Mouse (Mus musculus) kidney, adult 11 months (tissue): Measurements from ENCODE around the gene Tubd1.

Source experiments
- DNase-seq: peaks from one replicate; pipeline ENCODE4 v3.0.0; 2022

The Tubd1 gene

GRCm38 (mm10) chr11:86570261-86570746 lies 25.5 kb downstream of the Tubd1 start:
- peak; percentile 48 for DNase-seq

DNA sequence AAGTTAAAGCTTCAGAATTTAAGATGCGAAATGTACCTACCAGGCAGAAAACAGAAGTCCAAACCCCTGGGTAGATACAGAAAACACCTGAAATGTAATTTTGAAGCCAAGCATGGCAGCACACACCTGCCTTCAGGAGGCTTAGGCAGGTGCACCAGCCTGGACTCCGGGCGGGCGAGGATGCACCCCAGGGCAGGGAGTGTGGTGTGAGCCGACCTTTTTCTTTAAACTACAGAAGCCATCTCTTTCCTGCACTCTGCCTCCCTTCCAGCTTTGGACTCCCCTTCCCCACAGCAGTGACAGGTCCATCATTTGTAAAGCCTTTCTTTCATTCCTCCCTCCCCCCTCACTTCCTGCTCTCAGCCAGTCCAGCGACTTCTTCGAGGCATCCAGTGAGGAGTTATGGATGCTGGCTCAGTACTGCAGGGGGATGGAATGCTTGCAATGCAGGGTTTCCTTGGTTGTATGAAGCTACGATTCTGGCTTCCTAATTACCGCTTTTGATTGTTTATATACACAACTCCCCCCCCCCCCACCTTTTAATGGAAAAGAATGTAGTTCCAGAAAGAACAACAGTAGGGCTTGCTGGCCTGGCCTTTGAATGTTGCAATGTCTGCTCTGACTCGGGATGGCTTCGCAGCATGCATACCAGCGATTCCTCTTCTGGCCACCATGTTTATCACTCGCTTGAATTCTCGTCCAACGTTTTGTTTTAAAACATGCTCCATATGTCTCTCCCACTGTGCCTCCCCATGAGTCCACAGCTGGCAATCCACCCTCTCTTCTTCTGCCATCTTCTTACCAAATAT lies 26.5 kb downstream of the Tubd1 start:
- DNase-seq: no peak

DNA sequence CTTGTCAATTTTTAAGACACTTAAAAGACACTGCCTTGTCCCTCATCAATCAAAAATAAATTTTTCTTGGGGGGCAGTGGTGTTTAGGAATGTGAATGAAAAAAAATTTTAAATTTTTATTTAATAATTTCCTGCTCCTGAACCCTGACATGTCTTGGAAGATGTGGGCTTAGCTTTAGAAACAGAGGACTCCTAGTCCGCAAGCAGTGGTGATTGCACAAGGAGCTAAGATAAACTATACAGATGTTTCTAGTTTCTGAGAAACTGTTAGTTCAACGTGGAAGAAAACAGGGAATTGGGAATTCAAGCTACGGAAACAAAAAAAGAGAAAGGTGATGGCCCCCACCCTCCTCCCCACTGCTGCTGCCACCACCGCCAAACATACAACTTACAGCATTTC lies 27.1 kb downstream of the Tubd1 start:
- DNase-seq: no peak

GRCm38 (mm10) chr11:86572623-86573022 lies 27.8 kb downstream of the Tubd1 start:
- no peak for DNase-seq

GRCm38 (mm10) chr11:86573646-86574231 lies 28.9 kb downstream of the Tubd1 start:
- peak; percentile 53 for DNase-seq

DNA sequence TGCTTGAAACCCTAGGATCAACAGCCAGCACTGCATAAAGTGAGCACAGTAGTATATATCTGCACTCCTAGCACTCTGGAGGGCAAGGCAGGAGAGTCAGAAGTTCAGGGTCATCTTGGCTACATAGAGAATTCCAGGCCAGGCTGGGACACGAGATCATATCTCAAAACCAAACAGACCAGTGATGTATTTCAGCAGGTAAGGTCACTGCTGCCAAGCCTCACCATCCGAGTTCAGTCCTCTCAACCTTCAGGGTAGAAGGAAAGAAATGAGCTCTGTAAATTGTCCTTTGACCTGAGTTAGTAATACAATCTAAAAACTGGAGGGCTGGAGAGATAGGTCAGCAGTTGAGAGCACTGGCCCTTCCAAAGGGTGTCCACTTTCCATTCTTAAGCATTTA lies 29.6 kb downstream of the Tubd1 start:
- no peak for DNase-seq

DNA sequence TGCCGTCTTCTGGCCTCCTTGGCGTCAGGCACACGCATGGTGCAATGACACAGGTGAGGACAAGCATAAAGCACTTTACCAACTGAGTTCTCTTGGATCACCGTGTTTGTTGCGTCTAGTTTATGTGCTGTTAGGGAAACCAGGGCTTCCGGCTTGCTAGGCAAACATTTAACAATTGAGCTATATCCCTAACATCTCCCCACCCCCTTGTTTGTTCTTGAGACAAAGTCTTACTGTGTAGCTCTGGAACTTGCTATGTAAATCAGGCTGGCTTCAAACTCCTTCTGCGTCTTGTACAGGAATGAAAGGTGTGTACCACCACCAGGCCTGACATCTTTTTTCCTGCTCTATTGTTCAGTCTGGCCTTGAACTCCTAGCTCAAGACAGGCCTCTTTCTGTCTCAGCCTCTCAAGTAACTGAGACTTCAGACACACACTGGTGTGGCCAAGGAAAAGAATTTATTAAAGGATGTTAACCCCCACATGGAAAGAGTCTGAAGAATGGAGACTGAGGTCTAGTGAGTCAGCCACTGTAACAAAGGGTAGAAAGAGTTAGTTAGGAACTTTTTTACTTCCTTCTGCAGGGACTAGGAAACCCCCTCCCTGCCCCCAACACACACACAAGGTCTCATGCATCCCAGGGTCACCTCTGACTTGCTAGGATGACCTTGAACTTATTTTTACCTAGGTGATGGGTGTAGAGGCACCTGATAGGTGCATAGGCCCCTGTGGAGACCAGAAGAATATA lies 31.0 kb downstream of the Tubd1 start:
- no peak for DNase-seq

DNA sequence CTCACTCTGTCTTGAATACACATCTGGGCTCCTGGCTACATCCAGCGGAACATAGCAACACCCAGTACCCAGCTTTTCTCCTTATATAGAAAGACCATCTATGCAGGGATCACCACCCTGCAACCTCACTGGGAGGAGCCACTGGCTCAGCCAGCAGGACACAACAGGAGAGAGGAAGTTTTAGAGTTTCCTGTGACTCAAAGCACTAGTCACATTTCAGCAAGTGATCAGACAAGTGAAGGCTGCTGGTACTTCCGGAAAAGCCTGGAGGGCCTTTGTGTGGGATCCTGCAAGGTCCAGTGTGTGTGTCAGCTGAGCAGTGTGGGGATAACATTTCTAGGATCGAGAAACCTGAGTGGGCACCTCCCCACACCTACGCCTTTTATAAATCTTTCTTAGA lies 32.4 kb downstream of the Tubd1 start:
- peak; percentile 52 for DNase-seq

DNA sequence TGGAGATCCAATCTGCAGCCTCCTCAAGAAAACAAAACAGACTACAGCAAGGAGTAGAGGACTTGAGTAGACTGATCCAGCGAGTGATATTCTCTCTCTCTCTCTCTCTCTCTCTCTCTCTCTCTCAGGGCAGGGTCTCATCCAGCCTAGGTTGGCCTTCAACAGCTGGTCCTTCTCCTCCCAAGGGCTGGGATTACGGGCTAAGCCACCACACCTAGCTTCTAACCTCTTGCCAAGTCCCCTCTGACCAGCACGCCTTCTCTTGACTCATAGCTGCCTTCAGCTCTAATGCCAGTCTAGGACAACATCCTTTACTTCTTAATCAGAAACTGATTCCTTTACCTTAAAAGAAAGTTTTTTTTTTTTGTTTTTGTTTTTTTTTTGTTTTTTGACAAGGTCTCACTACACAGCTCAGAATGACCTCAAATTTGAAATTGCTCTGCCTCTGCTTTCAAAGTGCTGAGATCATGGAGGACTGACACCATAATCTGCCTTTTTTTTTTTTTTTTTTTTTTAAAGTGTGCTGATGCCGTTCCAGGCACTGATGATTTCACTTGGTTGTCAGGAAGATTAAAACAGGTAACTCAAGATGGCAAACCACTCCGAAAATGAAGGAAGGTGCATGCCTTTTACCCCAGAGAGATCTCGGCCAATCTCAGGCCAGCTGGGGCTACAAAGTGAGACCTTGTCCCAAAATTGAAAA lies 33.5 kb downstream of the Tubd1 start:
- no peak for DNase-seq

GRCm38 (mm10) chr11:86578809-86579730 lies 34.3 kb downstream of the Tubd1 start:
- DNase-seq: peak; percentile 73

GRCm38 (mm10) chr11:86579731-86580318 lies 35.0 kb downstream of the Tubd1 start:
- DNase-seq: peak; percentile 58

DNA sequence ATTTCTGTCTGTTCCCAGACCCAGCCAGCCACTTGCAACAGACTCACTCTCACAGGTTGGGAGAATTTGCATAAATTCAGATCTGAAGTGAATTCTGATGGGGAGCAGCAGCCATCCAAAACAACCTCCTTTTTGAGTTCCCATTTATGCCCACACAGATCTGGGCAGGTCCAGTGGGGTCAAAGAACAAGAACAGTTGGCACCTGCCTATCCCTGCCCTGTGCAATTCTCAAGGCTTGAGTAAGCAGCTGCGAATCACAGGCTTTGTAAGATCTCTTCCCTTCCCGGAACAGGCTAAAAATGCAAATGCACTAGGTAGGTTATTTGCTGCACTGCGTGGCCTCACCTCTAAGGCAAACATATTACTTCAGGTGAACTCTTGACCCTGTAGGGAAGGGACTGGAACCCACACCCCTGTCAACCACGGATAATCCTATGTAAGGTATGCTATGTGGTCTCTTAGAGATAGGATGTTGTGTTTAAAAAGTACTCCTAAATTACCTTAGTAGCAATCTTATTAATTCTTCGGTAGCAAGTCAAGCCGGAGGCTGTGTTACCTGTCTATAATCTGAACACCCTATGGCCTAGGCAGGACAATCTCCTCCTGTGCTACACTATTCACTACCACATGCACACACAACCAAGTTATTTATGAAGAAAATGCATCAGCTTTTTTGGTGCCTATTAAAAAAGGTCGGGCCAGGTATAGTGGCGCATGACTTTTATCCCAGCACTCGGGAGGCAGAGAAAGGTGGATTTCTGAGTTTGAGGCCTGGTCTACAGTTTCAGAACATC lies 35.7 kb downstream of the Tubd1 start:
- DNase-seq: peak; percentile 86

- DNase-seq: peak; percentile 80
Measured at GRCm38 (mm10) chr11:86581250-86581753, 36.5 kb downstream of the Tubd1 start.

GRCm38 (mm10) chr11:86581943-86582542 lies 37.3 kb downstream of the Tubd1 start:
- DNase-seq: no peak

- no peak for DNase-seq
Measured at GRCm38 (mm10) chr11:86582543-86583260, 37.9 kb downstream of the Tubd1 start.

GRCm38 (mm10) chr11:86583313-86583825 lies 38.6 kb downstream of the Tubd1 start:
- DNase-seq: no peak

DNA sequence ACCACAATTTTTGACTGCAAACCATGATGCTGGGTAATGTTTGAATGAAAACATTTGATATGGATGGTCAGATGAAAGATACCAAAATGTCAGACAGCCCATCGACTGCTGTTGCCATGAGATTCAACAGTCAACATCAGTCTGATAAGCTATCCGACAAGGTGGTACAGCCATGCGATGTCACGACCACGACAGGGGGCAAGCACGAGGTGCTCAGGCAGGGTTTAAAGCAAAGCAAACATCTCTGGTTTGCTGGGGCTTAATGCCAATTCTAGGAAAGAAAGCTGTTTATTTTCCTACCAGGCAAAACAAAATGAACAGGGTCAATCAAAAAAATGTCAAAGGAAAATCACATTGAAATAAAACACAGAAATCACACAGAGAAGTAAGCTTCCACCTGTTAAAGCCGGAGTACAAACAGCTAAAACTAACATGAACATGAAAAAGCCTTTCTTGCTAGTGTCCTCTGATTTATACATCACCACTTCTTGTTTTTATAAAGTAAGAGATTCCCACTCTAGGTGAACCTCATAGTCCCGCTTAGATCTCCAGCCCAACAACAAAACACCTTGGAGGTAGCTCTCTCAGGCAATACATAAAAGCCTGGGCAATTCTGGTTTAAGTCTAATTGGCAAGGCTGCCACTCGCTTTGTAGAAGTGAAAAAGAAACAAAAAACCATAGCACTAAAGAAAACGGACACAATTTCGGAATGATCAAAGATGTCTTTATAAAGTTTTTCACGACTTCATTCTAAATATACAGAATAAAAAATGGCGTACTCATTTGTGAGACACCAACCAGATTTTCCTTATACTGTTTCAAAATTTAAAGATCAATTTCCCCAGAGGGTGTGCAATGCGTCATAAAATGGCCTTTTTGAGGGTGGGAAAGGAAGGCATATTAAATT lies 39.5 kb downstream of the Tubd1 start:
- DNase-seq: no peak
